Comparison of ENCODE assay signal across 24 mouse cellular contexts in genomic region chr11:106129477-106129876, GRCm38 (mm10). TPM values are rescaled to one million over a fixed set of nuclear protein-coding genes. Genes with fewer than 3 reads are reported as not detected.
"Had no signal": no experiment of that assay in that cellular context is flagged by ENCODE, and none has a peak within 500 bp of the region (broad histone marks: within the 10 kb centered on the region; RNA-seq: fewer than 3 reads in every experiment).

No protein-coding gene starts in this region.

- H3K27ac ChIP-seq: layer of hippocampus, adult 2 months; left cerebral cortex, adult 2 months; limb, embryonic 10.5 days; midbrain, embryonic 15.5 days; neural tube, embryonic 12.5 days had no signal

- H3K27me3 ChIP-seq: midbrain, embryonic 15.5 days; neural tube, embryonic 12.5 days had no signal

- H3K9me3 ChIP-seq: limb, embryonic 10.5 days; midbrain, embryonic 15.5 days; neural tube, embryonic 12.5 days had no signal

- H3K4me1 ChIP-seq: limb, embryonic 10.5 days; neural tube, embryonic 12.5 days had no signal

- H3K4me3 ChIP-seq: layer of hippocampus, adult 2 months; left cerebral cortex, adult 2 months; limb, embryonic 10.5 days; midbrain, embryonic 15.5 days; neural tube, embryonic 12.5 days had no signal

- ATAC-seq: intestine, postnatal 0 days; lung, postnatal 0 days; midbrain, embryonic 15.5 days had no signal

- H3K9ac ChIP-seq: midbrain, embryonic 15.5 days; neural tube, embryonic 12.5 days had no signal

- H3K4me2 ChIP-seq: midbrain, embryonic 11.5 days; midbrain, embryonic 15.5 days; neural tube, embryonic 12.5 days had no signal

- DNase-seq: kidney, adult 9 months; kidney, postnatal 10 days; kidney, postnatal 4 days; lung, adult 2 months; lung, postnatal 36 days; retina, postnatal 1 day; right cerebral cortex, postnatal 4 days; spleen, adult 18-20 months; thymus, adult 2 months; thymus, postnatal 25 days had no signal

RNA-seq across cellular contexts. Expression of gene Gm10840, which starts 31.2 kb away (rescaled TPM):
- total RNA-seq: layer of hippocampus, adult 2 months; layer of hippocampus, postnatal 10 days; left cerebral cortex, adult 2 months; left cerebral cortex, postnatal 14 days; monocyte, adult 5-6 weeks had no signal
- polyA plus RNA-seq: intestine, postnatal 0 days; limb, embryonic 14.5 days; lung, adult 2 months; lung, postnatal 0 days; midbrain, embryonic 11.5 days; neural tube, embryonic 12.5 days; stomach, embryonic 14.5 days; thymus, adult 2 months; urinary bladder, adult 2 months had no signal
